Mouse (Mus musculus) activated CD4-positive, CD25-positive, alpha-beta regulatory T cell, adult 4 months (primary cell): ENCODE measurements around the gene Ppp1r9a. TPM values are rescaled to one million over a fixed set of nuclear protein-coding genes. Genes with fewer than 3 reads are reported as not detected.

Experiments
- ATAC-seq: one replicate; pipeline ENCODE4 v1.8.0; 2017
- polyA plus RNA-seq, 2 experiments: library from polyadenylated mRNA; unstranded; fragments of 100-300 nt; shearing (Covaris generic); gene quantifications; one replicate each; pipeline ENCODE4 v1.2.1; 2017

Gene Ppp1r9a
- polyA plus RNA-seq, 2 experiments from 2014 or later: 0.25 TPM; not detected in 1

DNA sequence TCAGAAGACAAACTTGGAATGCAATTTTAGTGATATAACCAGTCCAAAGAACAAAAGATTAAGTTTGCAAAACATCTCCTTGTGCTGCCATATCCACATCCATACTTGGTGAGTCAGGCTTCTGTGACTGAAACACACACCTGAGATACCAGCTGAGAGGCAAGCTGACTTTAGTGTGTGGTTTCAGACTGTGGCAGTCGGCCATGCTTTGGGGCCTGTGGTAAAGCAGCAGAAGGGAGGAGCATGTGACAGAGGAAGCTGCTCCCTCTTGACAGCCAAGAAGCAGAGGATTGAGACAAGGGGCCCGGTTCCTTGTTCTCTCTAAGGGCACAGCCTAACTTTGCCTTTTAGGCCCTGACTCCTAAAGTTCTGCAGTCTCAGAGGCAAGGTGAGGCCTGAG is 149.6 kb downstream of the Ppp1r9a start:
- no peak for ATAC-seq

GRCm38 (mm10) chr6:5054446-5055095 is 151.9 kb downstream of the Ppp1r9a start:
- no peak for ATAC-seq

DNA sequence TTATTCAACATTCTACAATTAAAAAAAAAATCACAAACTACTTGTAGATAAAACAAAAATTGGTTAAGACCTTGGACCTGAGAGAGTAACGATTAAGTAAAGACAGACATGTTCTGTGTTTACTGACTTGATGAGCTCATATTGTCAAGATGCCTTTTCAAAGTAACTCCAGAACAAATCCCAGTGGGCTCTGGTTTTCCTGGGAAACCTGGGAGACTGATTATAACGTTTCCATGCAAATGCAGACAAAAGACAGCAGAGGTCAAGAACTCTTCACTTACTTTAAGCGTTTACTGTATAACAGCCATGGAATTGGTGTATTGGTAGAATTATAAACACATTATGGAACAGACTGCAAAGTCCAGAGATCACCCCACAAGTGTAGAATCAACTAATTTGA is 172.0 kb downstream of the Ppp1r9a start:
- no peak for ATAC-seq

DNA sequence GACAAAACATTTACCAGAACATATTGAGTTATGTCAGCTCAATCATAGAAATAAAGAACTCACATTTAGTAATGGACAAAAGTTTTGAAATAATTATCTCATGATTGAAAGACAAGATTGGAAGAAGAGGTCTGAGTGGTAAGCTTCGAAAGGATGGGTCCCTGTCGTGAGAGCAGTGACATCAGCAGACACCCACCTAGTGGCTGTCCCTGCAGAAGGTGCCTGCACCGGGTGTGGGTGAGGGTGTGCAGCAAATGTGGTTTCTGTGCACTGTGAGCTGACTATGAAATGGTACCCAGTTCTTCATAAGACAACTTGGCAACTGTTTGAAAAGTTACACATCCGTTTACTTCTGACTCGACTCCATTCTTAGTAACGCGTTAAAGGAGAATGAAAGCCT is 173.0 kb downstream of the Ppp1r9a start:
- ATAC-seq: no peak

DNA sequence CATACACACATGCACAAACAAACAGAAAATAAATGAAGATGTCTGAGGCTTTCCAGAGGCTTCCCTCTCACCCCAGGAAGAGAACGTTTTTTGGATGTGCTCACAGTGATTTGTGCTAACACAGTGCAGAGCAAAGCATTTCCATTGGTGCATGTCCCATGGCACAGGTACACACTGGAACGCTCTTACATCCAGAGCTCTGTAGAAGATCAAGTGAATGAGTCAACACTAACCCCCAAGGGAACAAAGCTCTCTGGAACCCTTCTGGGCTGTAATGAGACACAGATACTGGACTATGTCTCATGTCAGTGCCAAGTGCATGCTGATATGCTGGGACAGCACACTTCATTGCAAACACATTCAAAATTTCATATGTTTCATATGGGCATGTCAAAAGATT is 175.3 kb downstream of the Ppp1r9a start:
- no peak for ATAC-seq

- ATAC-seq: no peak
Measured at GRCm38 (mm10) chr6:5079108-5079507, 176.4 kb downstream of the Ppp1r9a start.

DNA sequence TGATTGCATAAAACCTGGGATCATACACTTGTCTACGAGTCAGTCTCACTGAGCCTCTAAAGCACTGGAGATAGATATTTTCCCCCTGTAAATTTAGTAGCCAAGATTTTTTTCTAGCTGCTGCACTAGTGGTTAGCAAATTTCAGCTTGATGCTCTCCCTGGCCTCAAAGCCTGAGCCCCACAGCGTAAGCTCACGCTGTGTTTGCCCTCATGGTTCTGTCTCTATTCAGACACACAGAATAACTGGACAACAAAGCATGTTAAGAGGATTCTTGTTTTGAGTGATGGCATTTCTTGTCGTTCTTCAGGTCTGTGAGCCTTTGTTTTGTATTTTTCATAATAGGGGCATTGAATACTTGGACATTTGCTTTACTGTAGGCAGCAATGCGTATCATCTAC is 177.4 kb downstream of the Ppp1r9a start:
- ATAC-seq: no peak

GRCm38 (mm10) chr6:5080496-5080895 is 177.8 kb downstream of the Ppp1r9a start:
- ATAC-seq: no peak

- ATAC-seq: no peak
Measured at GRCm38 (mm10) chr6:5081099-5081498, 178.4 kb downstream of the Ppp1r9a start.

DNA sequence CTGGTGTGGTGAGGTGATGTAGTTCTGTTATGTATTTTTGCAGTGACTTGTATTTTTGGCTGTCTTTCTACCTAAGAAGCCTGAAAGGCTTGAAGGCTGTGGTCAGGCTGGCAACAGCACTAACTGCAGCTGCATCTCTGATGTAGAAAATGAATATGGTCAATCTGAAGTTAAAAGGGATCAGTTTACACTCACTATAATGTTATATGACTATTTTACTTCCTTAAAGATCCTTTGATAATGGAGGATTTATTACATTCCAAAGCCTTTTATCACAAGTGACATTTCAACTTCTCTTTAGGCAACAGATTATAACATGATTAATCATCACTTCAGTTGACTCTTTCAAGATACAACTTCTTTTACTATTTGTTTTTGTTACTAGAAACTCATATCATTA is 179.4 kb downstream of the Ppp1r9a start:
- no peak for ATAC-seq

DNA sequence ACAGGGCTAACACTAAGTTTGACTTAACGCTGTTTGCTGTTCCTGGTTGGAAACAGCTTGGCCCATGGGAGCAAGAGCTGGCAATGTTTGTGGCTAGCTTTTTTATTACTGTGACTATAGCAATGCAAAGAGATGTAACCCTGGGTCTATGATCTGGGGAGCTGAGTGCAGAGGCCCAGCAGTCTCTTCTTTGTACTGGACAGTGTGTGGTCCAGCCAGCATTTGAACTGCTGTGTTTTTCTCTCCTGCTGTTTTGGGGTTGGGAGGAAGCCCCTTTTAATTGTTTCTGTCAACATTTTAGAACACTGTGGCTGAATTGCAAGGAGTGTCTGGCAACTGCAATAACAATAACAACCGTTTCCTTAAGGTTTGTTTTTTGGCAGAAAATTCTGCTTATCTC is 180.0 kb downstream of the Ppp1r9a start:
- ATAC-seq: no peak

GRCm38 (mm10) chr6:5083957-5084356 is 181.2 kb downstream of the Ppp1r9a start:
- ATAC-seq: no peak

DNA sequence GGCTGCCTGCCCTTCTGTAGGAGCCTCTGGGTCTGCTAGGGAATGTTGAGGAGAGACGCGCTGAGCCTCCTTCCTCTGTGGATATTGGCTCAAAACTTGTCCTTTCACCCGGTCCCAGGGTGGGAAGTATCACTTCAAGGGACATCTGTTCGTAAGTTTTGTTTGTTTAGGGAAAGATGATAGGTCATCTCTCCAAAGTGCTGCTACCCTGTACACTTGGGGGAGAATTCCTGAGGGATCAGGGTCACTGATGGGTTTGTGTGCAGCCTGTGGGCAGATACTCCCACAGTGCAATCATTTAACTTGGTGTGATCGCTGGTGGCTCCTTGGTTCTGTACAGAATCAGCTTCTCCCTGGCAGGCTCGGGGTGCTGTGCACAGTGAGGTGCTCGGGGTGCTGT is 189.2 kb downstream of the Ppp1r9a start:
- no peak for ATAC-seq

GRCm38 (mm10) chr6:5092795-5093194 is 190.1 kb downstream of the Ppp1r9a start:
- ATAC-seq: no peak

GRCm38 (mm10) chr6:5093516-5093915 is 190.8 kb downstream of the Ppp1r9a start:
- ATAC-seq: no peak

GRCm38 (mm10) chr6:5095365-5095973 is 192.8 kb downstream of the Ppp1r9a start:
- ATAC-seq: no peak

DNA sequence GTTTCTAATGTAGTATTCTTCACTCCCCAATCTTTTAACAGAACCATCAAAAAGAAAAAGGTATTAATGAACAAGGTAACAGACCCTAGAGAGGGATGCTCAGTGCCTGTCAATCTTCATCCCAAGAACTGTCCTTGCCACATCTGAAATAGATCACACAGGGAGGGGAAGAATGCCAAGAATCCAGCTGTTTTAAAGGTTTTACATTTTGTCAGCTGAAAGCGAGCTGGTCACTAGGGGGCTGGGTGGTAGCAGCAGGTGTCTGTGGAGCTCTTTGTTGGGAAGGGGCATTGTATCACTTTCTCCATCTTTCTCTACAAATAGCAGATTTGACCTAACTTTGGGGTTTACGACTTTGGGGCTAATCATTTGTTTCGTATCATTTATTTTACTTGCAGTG is 194.6 kb downstream of the Ppp1r9a start:
- no peak for ATAC-seq

- no peak for ATAC-seq
Measured at GRCm38 (mm10) chr6:5099282-5099681, 196.6 kb downstream of the Ppp1r9a start.

- no peak for ATAC-seq
Measured at GRCm38 (mm10) chr6:5099842-5100241, 197.1 kb downstream of the Ppp1r9a start.

DNA sequence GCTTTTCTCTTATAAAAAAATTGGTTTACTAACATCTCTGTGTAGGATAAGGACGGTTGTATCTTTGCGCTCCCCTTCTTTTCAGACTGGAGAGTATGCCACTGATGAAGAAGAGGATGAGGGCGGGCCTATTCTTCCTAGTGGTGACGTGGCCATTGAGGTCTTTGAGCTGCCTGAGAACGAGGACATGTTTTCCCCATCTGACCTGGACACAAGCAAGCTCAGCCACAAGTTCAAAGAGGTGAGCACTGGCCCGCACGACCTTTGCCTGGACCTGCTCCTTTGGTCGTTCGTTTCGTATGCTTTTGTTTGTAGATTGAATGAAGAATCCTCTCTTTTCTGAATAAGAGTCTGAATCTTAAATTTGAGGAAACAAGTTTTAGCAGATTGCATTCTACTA is 197.6 kb downstream of the Ppp1r9a start:
- no peak for ATAC-seq

DNA sequence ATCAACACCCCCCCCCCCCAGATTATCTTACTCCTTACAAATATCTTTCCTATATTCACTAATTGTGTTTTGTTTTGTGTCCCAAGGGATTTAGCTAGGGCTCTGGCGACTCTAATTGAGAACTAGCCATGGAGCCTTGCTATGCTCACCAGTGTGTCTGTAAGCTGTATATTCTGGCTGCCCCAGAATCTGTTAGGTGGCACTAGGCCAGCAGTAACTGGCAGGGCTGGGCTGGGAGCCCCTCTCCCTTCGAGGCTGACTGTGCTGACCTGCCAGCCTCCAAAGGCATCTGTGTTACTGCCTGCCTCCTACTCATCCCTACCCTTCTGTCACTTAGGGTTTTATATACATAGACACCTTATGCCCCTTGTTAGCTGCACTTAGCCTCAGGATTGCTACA is 200.0 kb downstream of the Ppp1r9a start:
- no peak for ATAC-seq

- ATAC-seq: no peak
Measured at GRCm38 (mm10) chr6:5103769-5104168, 201.1 kb downstream of the Ppp1r9a start.

DNA sequence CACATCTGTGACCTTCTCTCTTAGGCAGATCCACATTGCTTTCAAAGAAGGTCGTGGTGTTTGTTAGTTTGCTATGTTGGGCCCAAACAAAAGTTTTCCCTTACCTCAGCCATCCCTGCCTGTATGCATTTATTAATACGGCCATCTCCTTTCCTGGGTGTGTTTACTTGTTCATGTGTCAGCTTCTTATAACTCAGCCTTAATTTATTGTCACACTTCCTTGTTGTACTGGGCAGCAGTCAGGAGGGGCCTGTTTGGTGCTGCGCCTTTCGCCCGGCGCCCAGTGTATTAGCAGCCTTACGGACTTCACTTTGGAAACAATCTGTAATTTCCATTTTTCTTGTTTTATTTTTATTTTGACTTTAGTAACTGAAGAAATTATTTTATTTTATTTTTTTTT is 201.5 kb downstream of the Ppp1r9a start:
- no peak for ATAC-seq

- ATAC-seq: no peak
Measured at GRCm38 (mm10) chr6:5108494-5108893, 205.8 kb downstream of the Ppp1r9a start.
